Mouse (Mus musculus): ENCODE results near the gene Peg3.

- TF ChIP-seq CTCF (IDR thresholded peaks at IDR 0.05; ENCODE audit: low read depth) (no peak), EP300 (optimal IDR thresholded peaks at IDR 0.05) (no peak)
Observed at GRCm38 (mm10) chr7:6731373-6731772, 1.1 kb upstream of the Peg3 start.
